Mouse (Mus musculus) embryonic fibroblast, embryonic 13.5 days (primary cell): Measurements from ENCODE around the gene Pcp2. TPM values are rescaled to one million over a fixed set of nuclear protein-coding genes. Genes with fewer than 3 reads are reported as not detected.

Experiments used
- H3K27ac ChIP-seq: 2 replicates; pipeline ENCODE4 v1.5.1; 2012; ENCODE audit warnings: low read length, control low read depth, inconsistent platforms; ENCODE audit not compliant: insufficient read depth
- H3K4me1 ChIP-seq: 2 replicates; pipeline ENCODE4 v1.6.1; 2011; ENCODE audit warnings: low read length; ENCODE audit not compliant: control insufficient read depth, insufficient read depth
- H3K4me3 ChIP-seq: 2 replicates; pipeline ENCODE4 v1.5.1; 2011; ENCODE audit warnings: mild to moderate bottlenecking, control low read depth, low read length; ENCODE audit not compliant: insufficient read depth
- CTCF ChIP-seq: IDR thresholded peaks from 2 replicates; pipeline ENCODE4 v1.5.1; 2011; ENCODE audit warnings: mild to moderate bottlenecking, control low read depth, low read length, moderate library complexity, borderline replicate concordance; ENCODE audit not compliant: insufficient read depth
- POLR2A ChIP-seq: IDR thresholded peaks from 2 replicates; pipeline ENCODE4 v1.6.1; 2011; ENCODE audit warnings: low read depth, mild to moderate bottlenecking, control low read depth, low read length, moderate library complexity
- polyA plus RNA-seq: library from polyadenylated mRNA; stranded (reverse); fragments of >200 nt; gene quantifications from 2 replicates; pipeline ENCODE4 v1.2.4, GENCODE M21; 2011; ENCODE audit warnings: low read depth; ENCODE audit not compliant: missing spikeins, insufficient read length

Pcp2 gene
- polyA plus RNA-seq, 1 experiment: not detected

GRCm38 (mm10) chr8:3648990-3649389 lies 23.6 kb upstream of the Pcp2 start:
- peaks cover 2% of the 10 kb centered on the region; the same call in 1 of the 2 replicates for H3K4me1 ChIP-seq
- TF ChIP-seq POLR2A: no peak
- TF ChIP-seq CTCF: no peak
- H3K4me3 ChIP-seq: no peak overlapping the region
- no peak overlapping the region for H3K27ac ChIP-seq

DNA sequence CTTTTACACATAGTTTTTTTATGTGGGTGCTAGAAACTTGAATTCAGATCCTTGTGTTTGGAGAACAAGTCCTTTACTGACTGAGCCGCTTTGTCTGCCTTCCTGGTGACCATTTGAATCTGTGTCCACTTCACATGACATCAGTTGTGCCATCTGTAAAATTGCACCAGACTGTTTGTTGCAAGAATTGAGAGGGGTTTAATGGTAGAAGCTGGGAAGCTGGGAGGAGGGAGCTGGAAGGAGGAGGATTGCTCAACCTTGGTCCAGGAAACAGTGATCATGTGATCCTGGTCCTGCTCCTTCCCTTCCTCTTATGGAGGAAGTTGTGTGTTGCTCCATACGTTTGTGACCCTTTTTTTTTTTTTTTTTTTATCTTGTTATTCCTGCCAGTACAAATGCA lies 22.9 kb upstream of the Pcp2 start:
- H3K27ac ChIP-seq: no peak overlapping the region
- peaks cover 2% of the 10 kb centered on the region; the same call in 1 of the 2 replicates for H3K4me1 ChIP-seq
- H3K4me3 ChIP-seq: no peak overlapping the region
- TF ChIP-seq CTCF: no peak
- TF ChIP-seq POLR2A: no peak

DNA sequence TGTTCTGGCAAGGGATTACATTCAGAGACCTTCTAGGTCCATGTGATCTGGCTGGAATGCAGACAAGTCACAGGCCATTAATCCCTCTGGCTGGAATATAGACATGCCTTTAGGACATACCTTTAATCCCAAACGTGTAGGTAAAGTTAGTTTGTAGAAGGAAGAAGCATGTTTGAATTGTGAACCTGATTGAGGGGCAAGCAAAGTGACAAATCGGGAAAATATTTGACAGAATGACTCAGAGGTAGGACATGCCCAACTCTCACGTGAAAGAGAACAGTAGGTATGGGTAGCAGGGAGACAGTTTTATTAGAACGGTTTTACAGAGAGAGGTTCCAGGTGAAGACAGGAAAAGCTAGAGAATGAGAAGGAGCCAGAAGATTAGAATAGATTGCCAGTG lies 22.2 kb upstream of the Pcp2 start:
- Histone ChIP-seq H3K4me1 (peaks cover 2% of the 10 kb centered on the region; the same call in 1 of the 2 replicates), H3K27ac (no peak overlapping the region)
- TF ChIP-seq CTCF (no peak), POLR2A (no peak)

GRCm38 (mm10) chr8:3646824-3647531 lies 21.6 kb upstream of the Pcp2 start:
- TF ChIP-seq CTCF (no peak), POLR2A (no peak)
- no peak overlapping the region for H3K4me3 ChIP-seq
- peaks cover 2% of the 10 kb centered on the region; the same call in 1 of the 2 replicates for H3K4me1 ChIP-seq
- no peak overlapping the region for H3K27ac ChIP-seq

More for the DNA sequence above, 22.2 kb upstream of the Pcp2 start:
- no peak overlapping the region for H3K4me3 ChIP-seq

DNA sequence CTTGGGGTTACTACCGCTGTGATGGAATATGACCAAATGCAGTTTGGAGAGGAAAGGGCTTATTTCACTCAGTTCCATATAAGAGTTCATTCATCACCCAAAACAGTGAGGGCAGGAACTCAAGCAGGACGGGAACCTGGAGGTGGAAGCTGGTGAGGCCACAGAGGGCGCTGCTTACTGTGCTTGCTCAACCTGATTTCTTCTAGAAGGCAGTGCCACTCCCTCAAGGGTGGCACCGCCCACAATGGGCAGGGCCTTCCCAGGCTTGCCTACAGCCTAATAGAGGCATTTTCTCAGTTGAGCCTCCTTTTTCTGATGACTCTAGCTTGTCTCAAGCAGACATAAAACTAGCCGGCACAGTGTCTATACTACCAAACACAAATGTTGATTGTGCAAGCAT lies 20.5 kb upstream of the Pcp2 start:
- H3K27ac ChIP-seq: no peak overlapping the region

GRCm38 (mm10) chr8:3631478-3631875 lies 6.1 kb upstream of the Pcp2 start:
- H3K27ac ChIP-seq: no peak overlapping the region

More for the DNA sequence above, 20.5 kb upstream of the Pcp2 start:
- Histone ChIP-seq H3K4me3 (no peak overlapping the region), H3K4me1 (peaks cover 2% of the 10 kb centered on the region; the same call in 1 of the 2 replicates)
- TF ChIP-seq CTCF (no peak), POLR2A (no peak)

GRCm38 (mm10) chr8:3630647-3631477 lies 5.5 kb upstream of the Pcp2 start, which contains the start of gene Stxbp2:
Gene Stxbp2 (plus strand): TSS chr8:3630955.
- TF ChIP-seq POLR2A (peak; percentile 54), CTCF (no peak)
- H3K27ac ChIP-seq: no peak within 1 kb of the TSS
- peak within 1 kb of the TSS; percentile 58 for H3K4me3 ChIP-seq

More at GRCm38 (mm10) chr8:3631478-3631875, 6.1 kb upstream of the Pcp2 start:
- Histone ChIP-seq H3K4me3 (peak overlapping the region; percentile 58), H3K4me1 (no peaks in the 10 kb centered on the region)
- TF ChIP-seq POLR2A: no peak
- TF ChIP-seq CTCF: no peak

GRCm38 (mm10) chr8:3628014-3628413 lies 2.7 kb upstream of the Pcp2 start:
- Histone ChIP-seq H3K4me1 (no peaks in the 10 kb centered on the region), H3K4me3 (no peak overlapping the region), H3K27ac (no peak overlapping the region)
- no peak for TF ChIP-seq POLR2A
- TF ChIP-seq CTCF: no peak

More at GRCm38 (mm10) chr8:3630647-3631477, 5.5 kb upstream of the Pcp2 start, which contains the start of gene Stxbp2:
- H3K4me1 ChIP-seq: no peaks in the 10 kb centered on the region

DNA sequence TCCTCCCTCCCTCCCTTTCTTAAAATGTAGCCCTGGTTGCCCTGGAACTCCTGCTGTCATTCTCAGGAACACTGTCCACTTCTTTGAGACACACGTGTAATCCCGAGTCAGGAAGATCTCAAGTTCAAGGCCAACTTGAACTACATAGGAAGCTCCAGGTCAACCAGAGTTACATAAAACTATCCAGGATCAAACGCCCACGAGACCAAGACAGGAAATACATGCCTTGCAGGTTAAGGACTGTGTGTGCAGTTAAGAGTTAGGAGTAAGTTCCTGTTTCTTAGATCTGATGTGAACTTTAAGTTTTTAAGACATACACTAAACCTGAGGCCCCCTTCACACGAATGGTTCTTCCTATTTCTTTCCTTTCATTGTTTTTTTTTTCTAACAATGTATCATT lies 1.6 kb upstream of the Pcp2 start:
- no peak overlapping the region for H3K27ac ChIP-seq
- no peak overlapping the region for H3K4me3 ChIP-seq
- no peak for TF ChIP-seq POLR2A
- TF ChIP-seq CTCF: no peak
- H3K4me1 ChIP-seq: no peaks in the 10 kb centered on the region
